Mouse (Mus musculus) spleen, postnatal 36 days (tissue): ENCODE results near the gene AC124502.3.
A peak's percentile ranks its signal among the peaks of the same experiment; 100 is the strongest.

Experiments used
- DNase-seq, 2 experiments: peaks; one replicate each; pipeline ENCODE4 v3.0.0; 2022; ENCODE audit warnings: low spot score in 2 of 2, mixed read lengths in 1 of 2

The AC124502.3 gene

GRCm38 (mm10) chr19:5058801-5059771 is 20.4 kb downstream of the AC124502.3 start:
- DNase-seq, result no peak

- no peak for DNase-seq
Measured at GRCm38 (mm10) chr19:5060365-5061330, 22.0 kb downstream of the AC124502.3 start.

GRCm38 (mm10) chr19:5062041-5062440 is 23.4 kb downstream of the AC124502.3 start:
- no peak for DNase-seq

- no peak for DNase-seq
Measured at GRCm38 (mm10) chr19:5062446-5062845, 23.8 kb downstream of the AC124502.3 start.

- no peak for DNase-seq
Measured at GRCm38 (mm10) chr19:5065104-5065503, 26.4 kb downstream of the AC124502.3 start.

- DNase-seq, result peak in 1 of 2 experiments; percentile 51
Measured at GRCm38 (mm10) chr19:5067040-5067799, 28.5 kb downstream of the AC124502.3 start.

GRCm38 (mm10) chr19:5067867-5068569 is 29.3 kb downstream of the AC124502.3 start, which contains the start of gene Cd248:
TSS of gene Cd248 (plus strand) at chr19:5068078.
- DNase-seq, result peak in 1 of 2 experiments; percentile 25

GRCm38 (mm10) chr19:5068570-5069234 is 30.0 kb downstream of the AC124502.3 start:
- no peak for DNase-seq

GRCm38 (mm10) chr19:5069486-5069885 is 30.8 kb downstream of the AC124502.3 start:
- no peak for DNase-seq

GRCm38 (mm10) chr19:5069978-5070377 is 31.3 kb downstream of the AC124502.3 start:
- no peak for DNase-seq

- no peak for DNase-seq
Measured at GRCm38 (mm10) chr19:5071077-5071476, 32.4 kb downstream of the AC124502.3 start.

GRCm38 (mm10) chr19:5071545-5072369 is 33.1 kb downstream of the AC124502.3 start:
- peak; percentile 72 to 78 for DNase-seq

GRCm38 (mm10) chr19:5072389-5073019 is 33.8 kb downstream of the AC124502.3 start:
- no peak for DNase-seq

- DNase-seq, result peak in 1 of 2 experiments; percentile 18
Measured at GRCm38 (mm10) chr19:5073028-5073427, 34.3 kb downstream of the AC124502.3 start.

GRCm38 (mm10) chr19:5073518-5073917 is 34.8 kb downstream of the AC124502.3 start:
- DNase-seq, result no peak

- no peak for DNase-seq
Measured at GRCm38 (mm10) chr19:5079279-5079678, 40.6 kb downstream of the AC124502.3 start.

GRCm38 (mm10) chr19:5082005-5082404 is 43.3 kb downstream of the AC124502.3 start:
- no peak for DNase-seq

GRCm38 (mm10) chr19:5082596-5082995 is 43.9 kb downstream of the AC124502.3 start:
- no peak for DNase-seq
